Mouse (Mus musculus) embryonic facial prominence, embryonic 12.5 days (tissue): Measurements from ENCODE around the gene Gm32687. TPM values are rescaled to one million over a fixed set of nuclear protein-coding genes. Genes with fewer than 3 reads are reported as not detected.
"Not testable (repeated sequence)": the region's sequence is repeated elsewhere in the genome, so short reads cannot be mapped to it uniquely, and the experiment has no call there.

Experiments used
- ATAC-seq: fragments of 200-750 bp; cut with Nextera tagmentation; 2 replicates; pipeline ENCODE4 v1.8.0; 2017; ENCODE audit not compliant: insufficient number of reproducible peaks, insufficient read depth, low FRiP score, low TSS enrichment
- H3K27ac ChIP-seq: fragments of 300-500 bp; sonication (generic); 2 replicates; pipeline ENCODE4 v1.5.1; 2016; ENCODE audit warnings: mild to moderate bottlenecking
- H3K27me3 ChIP-seq: fragments of 300-500 bp; sonication (generic); 2 replicates; pipeline ENCODE4 v1.6.1; 2016; ENCODE audit warnings: mild to moderate bottlenecking, moderate library complexity
- H3K36me3 ChIP-seq: fragments of 300-500 bp; sonication (generic); 2 replicates; pipeline ENCODE4 v1.6.1; 2016; ENCODE audit warnings: mild to moderate bottlenecking
- H3K4me1 ChIP-seq: fragments of 300-500 bp; sonication (generic); 2 replicates; pipeline ENCODE4 v1.6.1; 2016
- H3K4me2 ChIP-seq: fragments of 300-500 bp; sonication (generic); replicated peaks from 2 replicates; pipeline ENCODE4 v1.6.1; 2016; ENCODE audit warnings: mild to moderate bottlenecking, moderate library complexity
- H3K4me3 ChIP-seq: fragments of 300-500 bp; sonication (generic); 2 replicates; pipeline ENCODE4 v1.5.1; 2016; ENCODE audit warnings: mild to moderate bottlenecking
- H3K9ac ChIP-seq: fragments of 300-500 bp; sonication (generic); 2 replicates; pipeline ENCODE4 v1.6.1; 2016; ENCODE audit warnings: mild to moderate bottlenecking, moderate library complexity
- H3K9me3 ChIP-seq: fragments of 300-500 bp; sonication (generic); 2 replicates; pipeline ENCODE4 v1.6.1; 2016; ENCODE audit warnings: mild to moderate bottlenecking, moderate library complexity
- WGBS: fragments of 180-500 bp; shearing (Covaris S2); methylation state at CpG from one replicate; pipeline ENCODE4 v1.1.7; 2016; 5-methylcytosine and 5-hydroxymethylcytosine counted together
- polyA plus RNA-seq: library from polyadenylated mRNA; unstranded; fragments of >200 nt; fragmentation: Nextera tagmentation; extraction: Ambion mirVana; gene quantifications from 2 replicates; pipeline ENCODE4 v1.2.1, GENCODE M21; 2016

Gene Gm32687
- polyA plus RNA-seq, result 10.5 and 12.0 TPM in 2 replicates

DNA sequence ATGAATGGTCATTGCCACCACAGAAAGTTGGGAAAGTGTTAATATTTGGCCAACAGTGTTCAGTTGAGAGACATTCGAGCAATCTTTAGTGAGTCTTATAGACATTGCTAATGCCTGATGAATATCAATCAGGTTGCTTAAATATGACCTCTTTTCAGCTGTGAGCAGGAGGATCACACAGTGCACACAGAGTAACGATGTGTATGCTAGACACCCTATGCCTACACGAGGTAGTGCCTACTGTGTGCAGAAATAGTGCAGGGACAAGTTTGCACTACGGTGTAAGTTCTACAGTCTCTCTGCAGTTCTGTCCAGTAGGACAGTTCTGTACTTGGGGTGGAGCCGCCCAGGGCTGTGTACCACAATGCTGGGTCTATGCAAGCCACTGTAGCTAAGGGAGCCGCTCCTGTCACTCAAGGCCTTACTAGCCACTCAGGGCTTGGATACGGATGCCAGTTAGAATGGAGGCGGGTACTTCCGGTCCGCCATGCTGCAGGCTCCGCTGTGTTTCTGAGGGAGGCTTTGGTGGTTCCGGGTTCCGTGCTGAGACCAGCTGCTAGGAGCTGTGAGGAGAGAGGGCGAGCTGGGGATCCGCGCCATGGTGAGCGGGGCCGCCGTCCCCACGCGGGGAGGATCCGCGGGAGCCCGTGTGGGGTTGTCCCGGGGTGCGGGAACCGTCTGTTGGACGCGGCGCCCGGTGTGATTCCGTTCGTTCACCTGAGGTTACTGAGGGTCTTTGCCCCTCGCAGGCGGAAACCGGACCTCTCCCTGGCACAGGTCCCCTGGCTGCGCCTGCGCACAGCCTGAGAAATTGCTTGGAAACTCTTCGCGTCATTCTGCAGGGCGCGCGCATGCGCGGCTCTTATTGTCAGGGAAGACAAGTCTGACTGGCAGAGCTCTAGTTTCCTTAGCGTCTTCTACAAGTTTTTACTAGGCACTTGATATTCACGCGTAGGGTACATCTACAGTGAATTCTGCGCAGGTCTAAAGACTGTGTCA, at the start of gene Gm32687:
Gene Gm32687 (plus strand): TSS at position 526 of the 999 bp plus-strand sequence.
- not testable (repeated sequence) for H3K4me2 ChIP-seq, H3K36me3 ChIP-seq, H3K4me1 ChIP-seq, H3K27me3 ChIP-seq, H3K9me3 ChIP-seq, H3K27ac ChIP-seq, H3K9ac ChIP-seq, H3K4me3 ChIP-seq
- 35% methylated on average over 4 of the region's 49 CpGs for WGBS
- peak; percentile 100 for ATAC-seq

- not testable (repeated sequence) for H3K9me3 ChIP-seq, ATAC-seq, H3K4me1 ChIP-seq, H3K27ac ChIP-seq, H3K4me3 ChIP-seq, H3K4me2 ChIP-seq, H3K9ac ChIP-seq, H3K36me3 ChIP-seq, H3K27me3 ChIP-seq
- no CpG with 5 or more reads among the region's 18 CpGs for whole genome bisulfite sequencing
These were observed 17.5 kb upstream of the Gm32687 start for GRCm38 (mm10) chr10:81846219-81846618.

GRCm38 (mm10) chr10:81929842-81930743, 66.4 kb downstream of the Gm32687 start, which contains the start of gene Zfp781:
TSS of gene Zfp781 (minus strand) at chr10:81930480.
- WGBS, result no CpG with 5 or more reads among the region's 43 CpGs
- not testable (repeated sequence) for H3K4me2 ChIP-seq, H3K36me3 ChIP-seq, H3K9me3 ChIP-seq, H3K27me3 ChIP-seq, H3K4me1 ChIP-seq, H3K27ac ChIP-seq, H3K9ac ChIP-seq, H3K4me3 ChIP-seq
- peak; percentile 94 for ATAC-seq

Other genes with a start within 250 kb of the Gm32687 start
- gene Sirt6, start 236.1 kb upstream of the Gm32687 start, polyA plus RNA-seq, result 55.1 and 55.5 TPM in 2 replicates
- 12.2 and 13.5 TPM in 2 replicates for gene Ankrd24, start 235.4 kb upstream of the Gm32687 start, polyA plus RNA-seq
- gene Gm10778, start 214.9 kb upstream of the Gm32687 start, polyA plus RNA-seq, result 6.1 and 6.3 TPM in 2 replicates
- gene Zfp433, start 159.1 kb upstream of the Gm32687 start, polyA plus RNA-seq, result 16.5 and 17.9 TPM in 2 replicates
- 14.7 and 15.3 TPM in 2 replicates for gene Gm3055, start 92.8 kb upstream of the Gm32687 start, polyA plus RNA-seq
- 2.7 and 3.3 TPM in 2 replicates for gene Gm4767, start 51.7 kb upstream of the Gm32687 start, polyA plus RNA-seq
- gene Zfp781, start 66.5 kb downstream of the Gm32687 start, polyA plus RNA-seq, result 4.0 and 4.3 TPM in 2 replicates
- gene Zfp873, start 184.2 kb downstream of the Gm32687 start, polyA plus RNA-seq, result 17.5 TPM in 2 replicates
- gene BC024063, start 219.4 kb downstream of the Gm32687 start, polyA plus RNA-seq, result 6.8 and 7.3 TPM in 2 replicates